Mouse (Mus musculus): Measurements from ENCODE around the gene Pex11b.
"Not testable (repeated sequence)": the region's sequence is repeated elsewhere in the genome, so short reads cannot be mapped to it uniquely, and the experiment has no call there.

Gene Pex11b

GRCm38 (mm10) chr3:96634928-96635879, at the start of gene Pex11b, which contains the start of gene Gm42957:
TSS of gene Pex11b (plus strand) at chr3:96635376.
TSS of gene Gm42957 (plus strand) at chr3:96635474.
- DNase-seq (ENCODE audit: extremely low read depth, low read depth, low spot score), result peak; percentile 26

GRCm38 (mm10) chr3:96590657-96591056, 44.5 kb upstream of the Pex11b start:
- no peak for DNase-seq (ENCODE audit: extremely low read depth, low read depth, low spot score)

DNA sequence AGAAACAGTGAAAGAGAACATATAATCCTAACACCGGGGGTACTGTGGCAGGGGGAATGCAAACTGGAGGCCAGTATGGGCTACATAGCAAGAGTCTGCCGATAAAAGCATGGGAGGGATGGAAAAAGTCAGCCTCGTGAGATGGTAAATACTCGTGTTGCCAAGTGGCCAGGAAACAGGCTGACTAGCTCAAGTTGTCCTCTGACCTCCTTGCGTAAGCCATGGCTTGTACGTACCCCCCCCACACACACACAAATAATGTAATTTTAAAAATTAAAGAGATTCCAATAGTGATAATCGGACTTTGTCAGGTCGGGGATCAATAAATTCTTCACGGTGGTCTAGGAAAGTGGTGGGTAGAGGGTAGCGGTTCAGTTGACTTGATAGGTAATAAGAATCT, 41.8 kb upstream of the Pex11b start:
- no peak for DNase-seq (ENCODE audit: extremely low read depth, low read depth, low spot score)

GRCm38 (mm10) chr3:96593790-96594560, 41.2 kb upstream of the Pex11b start, which contains the start of gene Polr3gl:
TSS of gene Polr3gl (minus strand) at chr3:96594181.
- DNase-seq (ENCODE audit: extremely low read depth, low read depth, low spot score), result no peak

DNA sequence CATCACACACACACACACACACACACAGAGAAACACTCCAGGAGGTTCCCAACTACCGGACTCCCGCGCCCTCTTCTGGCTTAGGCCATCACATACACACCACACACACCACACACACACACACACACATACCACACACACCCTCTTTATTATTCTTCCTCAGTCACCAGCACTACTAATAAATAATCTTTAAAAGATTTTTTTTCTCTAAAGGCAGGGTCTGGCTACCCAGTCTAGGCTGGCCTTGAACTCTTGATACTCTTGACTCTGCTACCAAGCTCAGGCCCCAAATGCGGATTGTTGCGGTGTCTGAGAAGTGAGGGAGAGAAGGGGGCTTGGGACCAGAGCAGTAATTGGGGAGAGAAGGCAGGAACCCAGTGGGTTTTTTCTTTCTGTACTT, 40.3 kb upstream of the Pex11b start:
- no peak for DNase-seq (ENCODE audit: extremely low read depth, low read depth, low spot score)

DNA sequence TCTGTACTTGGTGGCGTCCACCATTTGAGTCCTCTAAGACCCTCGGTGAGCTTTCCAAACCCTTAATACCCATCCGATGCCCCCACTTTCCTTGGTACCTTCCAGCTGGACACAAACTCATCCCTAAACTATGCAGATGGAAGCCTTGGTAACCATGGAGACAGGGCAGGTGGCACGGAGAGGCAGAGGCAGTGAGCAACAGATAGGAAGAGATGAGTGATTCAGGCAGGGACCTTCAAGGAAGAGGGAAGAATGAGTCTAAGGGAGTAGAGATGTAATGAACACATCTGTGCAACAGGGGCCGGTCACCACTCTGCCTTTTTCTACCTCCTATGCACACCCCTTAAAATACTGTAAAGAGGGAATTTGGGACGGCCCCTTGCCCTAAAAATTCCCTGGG, 39.5 kb upstream of the Pex11b start:
- no peak for DNase-seq (ENCODE audit: extremely low read depth, low read depth, low spot score)

DNA sequence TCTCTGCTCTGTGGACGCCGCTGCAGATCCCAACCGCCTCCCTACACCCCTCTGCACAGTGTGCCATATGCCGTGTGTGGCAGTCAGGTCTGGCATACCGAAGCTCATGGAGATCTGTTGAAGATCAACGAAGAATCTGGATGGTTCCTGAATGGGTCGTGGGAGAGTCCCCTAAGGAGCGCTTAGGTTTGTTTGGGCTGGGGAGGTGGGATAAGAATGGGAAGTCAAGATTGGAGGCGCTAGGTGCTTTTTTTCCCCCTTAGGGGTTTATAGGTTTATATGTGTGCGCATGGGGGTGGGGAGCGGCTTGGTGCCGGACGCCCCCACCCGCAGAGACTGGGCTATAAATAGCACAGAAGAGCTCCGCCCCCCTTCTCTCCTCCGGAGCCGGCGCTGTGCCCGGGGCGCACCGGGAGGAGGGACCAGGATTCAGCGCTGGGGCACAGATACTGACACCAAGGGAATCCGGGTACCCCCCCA, 38.9 kb upstream of the Pex11b start, which contains the start of gene Ankrd34a:
Gene Ankrd34a, plus strand, starts transcription at position 409 of the 480 bp plus-strand sequence.
- DNase-seq (ENCODE audit: extremely low read depth, low read depth, low spot score), result no peak

DNA sequence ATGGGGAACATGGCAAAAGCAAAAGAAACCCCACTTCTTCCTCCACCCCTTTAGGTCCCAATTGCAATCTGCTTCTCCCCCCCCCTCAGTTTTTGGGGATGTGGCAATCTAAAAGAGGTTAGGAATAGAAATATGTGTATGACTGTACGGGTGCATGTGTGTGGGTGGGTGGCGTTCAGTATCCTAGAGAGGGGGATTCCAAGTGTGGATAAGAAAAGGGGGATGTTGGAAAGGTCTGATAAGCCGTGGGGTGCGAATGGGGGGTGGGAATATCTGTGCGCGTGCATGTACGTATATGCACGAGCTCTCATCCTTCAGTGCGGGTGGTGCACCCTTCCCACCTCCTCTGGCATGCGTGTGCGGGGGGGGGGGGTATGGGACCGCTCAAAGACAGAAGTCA, 38.3 kb upstream of the Pex11b start:
- DNase-seq (ENCODE audit: extremely low read depth, low read depth, low spot score), result no peak

DNA sequence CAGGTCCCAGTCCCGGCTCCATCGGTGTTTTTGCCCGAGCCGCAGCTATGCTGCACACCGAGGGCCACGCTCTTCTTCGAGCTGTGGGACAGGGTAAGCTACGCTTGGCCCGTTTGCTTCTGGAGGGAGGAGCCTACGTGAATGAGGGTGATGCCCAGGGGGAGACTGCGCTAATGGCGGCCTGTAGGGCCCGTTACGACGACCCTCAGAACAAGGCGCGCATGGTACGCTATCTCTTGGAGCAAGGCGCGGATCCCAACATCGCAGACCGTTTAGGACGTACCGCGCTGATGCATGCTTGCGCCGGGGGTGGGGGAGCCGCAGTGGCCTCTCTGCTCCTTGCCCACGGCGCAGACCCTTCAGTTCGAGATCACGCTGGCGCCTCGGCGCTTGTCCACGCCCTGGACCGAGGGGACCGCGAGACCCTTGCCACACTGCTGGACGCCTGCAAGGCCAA, 37.7 kb upstream of the Pex11b start:
- no peak for DNase-seq (ENCODE audit: extremely low read depth, low read depth, low spot score)

- DNase-seq (ENCODE audit: extremely low read depth, low read depth, low spot score), result no peak
Measured at GRCm38 (mm10) chr3:96598156-96599068, 36.8 kb upstream of the Pex11b start.

- no peak for DNase-seq (ENCODE audit: extremely low read depth, low read depth, low spot score)
Measured at GRCm38 (mm10) chr3:96599069-96599393, 36.1 kb upstream of the Pex11b start.

GRCm38 (mm10) chr3:96599411-96599810, 35.8 kb upstream of the Pex11b start:
- DNase-seq (ENCODE audit: extremely low read depth, low read depth, low spot score), result no peak

GRCm38 (mm10) chr3:96600639-96601250, 34.4 kb upstream of the Pex11b start, which contains the start of gene Lix1l:
TSS of gene Lix1l (plus strand) at chr3:96601149.
- no peak for DNase-seq (ENCODE audit: extremely low read depth, low read depth, low spot score)

DNA sequence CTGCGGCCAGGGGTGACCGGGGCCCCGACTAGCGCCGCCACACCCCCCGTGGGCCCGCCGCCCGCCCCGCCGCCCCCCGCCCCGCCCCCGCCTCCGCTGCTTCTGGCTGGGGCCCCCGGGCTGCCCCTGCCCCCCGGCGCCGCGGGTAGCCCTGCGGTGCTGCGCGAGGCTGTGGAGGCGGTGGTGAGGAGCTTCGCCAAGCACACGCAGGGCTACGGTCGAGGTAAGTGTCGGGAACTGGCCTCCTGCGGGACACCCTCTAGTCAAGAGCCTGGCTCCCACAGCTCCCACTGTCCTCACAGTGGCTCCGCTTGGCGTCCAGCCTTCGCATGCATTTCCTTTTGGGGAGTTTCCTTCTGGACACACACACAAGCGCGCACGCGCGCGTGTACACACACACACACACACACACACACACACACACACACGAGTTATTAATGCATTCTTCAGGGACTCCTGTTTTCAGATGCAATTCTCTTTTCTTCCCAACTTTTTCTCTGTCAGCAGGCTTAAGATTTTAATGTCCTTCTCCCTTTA, 33.9 kb upstream of the Pex11b start:
- no peak for DNase-seq (ENCODE audit: extremely low read depth, low read depth, low spot score)

- no peak for DNase-seq (ENCODE audit: extremely low read depth, low read depth, low spot score)
Measured at GRCm38 (mm10) chr3:96601941-96602703, 33.1 kb upstream of the Pex11b start.

GRCm38 (mm10) chr3:96602704-96603084, 32.5 kb upstream of the Pex11b start:
- no peak for DNase-seq (ENCODE audit: extremely low read depth, low read depth, low spot score)

GRCm38 (mm10) chr3:96603311-96603710, 31.9 kb upstream of the Pex11b start:
- DNase-seq (ENCODE audit: extremely low read depth, low read depth, low spot score), result no peak

DNA sequence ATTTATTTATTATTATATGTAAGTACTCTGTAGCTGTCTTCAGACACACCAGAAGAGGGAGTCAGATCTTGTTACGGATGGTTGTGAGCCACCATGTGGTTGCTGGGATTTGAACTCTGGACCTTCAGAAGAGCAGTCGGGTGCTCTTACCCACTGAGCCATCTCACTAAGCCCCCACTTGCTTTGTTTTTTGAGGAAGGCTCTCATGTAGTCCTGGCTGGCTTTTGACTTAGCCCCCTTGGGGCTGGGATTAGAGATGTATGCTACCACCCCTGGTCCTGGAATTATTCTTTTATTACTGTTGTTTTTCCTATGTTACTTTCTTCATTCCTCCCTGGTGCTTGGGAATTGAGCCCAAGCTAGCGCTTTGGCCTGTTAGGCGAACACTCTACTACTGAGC, 29.2 kb upstream of the Pex11b start:
- DNase-seq (ENCODE audit: extremely low read depth, low read depth, low spot score), result not testable (repeated sequence)

DNA sequence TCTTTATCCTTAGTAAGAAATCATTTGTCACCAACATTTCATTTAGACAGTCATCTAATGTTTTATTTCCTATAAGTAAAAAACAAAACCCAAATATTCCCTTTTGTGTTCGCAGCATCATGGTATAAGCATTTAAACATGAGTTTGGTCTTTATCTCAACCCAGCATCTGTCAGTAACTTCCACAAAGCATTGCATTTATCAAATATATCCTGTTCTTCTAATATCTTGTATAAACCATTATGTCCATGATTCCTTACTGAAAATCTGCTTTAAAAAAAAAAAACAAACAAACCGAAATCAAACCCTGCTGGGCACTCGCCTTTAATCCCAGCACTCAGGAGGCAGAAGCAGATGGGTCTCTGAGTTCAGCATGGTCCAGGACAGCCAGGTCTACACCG, 28.6 kb upstream of the Pex11b start:
- DNase-seq (ENCODE audit: extremely low read depth, low read depth, low spot score), result no peak

Data from fat pad, adult 2 months (tissue).